Mouse (Mus musculus): Measurements from ENCODE around the gene Tenm3.

Tenm3 gene

DNA sequence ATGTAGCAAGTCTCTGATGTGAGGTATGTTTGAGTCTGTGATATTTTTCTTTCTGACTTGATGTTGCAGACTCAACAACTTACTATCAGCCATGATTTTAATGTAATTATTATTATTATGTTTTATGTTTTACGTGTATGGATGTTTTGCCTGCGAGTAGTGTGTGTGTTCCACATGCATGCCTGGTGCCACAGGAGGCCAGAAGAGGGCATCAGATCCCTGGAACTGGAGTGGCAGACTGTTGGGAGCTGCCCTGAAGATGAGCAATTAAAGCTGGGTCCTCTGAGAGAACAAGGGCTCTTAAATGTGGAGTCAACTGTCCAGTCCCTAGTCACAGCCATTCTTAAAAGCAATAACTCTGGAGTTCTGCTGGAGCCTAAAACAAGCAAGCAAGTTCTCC, 564.4 kb downstream of the Tenm3 start:
- no peak for DNase-seq (ENCODE audit: low read depth, low spot score)

DNA sequence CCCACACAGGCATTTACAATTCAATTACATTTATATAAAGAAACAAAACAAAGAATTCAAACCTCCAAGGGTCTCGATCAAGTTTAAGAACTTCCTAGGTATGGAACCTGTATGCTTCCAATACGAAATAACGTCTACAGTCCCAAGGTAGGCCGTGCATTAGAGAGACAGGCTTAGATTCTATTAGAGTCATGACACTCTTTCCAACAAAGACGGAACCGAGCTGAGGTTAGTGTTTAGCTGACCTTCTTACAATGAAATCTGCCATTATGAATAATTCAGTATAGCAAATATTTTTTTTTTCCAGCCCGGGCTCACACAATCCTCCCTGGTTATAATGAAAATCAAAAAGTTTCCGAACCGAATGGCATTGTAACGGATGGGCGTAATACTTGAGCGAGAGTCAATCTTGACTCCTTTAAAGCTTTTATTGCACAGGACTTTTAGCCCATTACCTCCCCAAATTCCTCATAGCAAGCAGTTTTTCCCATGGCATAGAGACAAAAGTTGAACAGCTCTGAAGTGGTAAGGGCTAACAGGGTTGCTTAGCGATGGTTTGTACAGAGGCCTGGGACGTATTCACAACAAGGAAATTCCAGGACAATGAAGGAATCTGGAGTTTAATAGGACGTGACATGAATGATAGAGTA, 565.6 kb downstream of the Tenm3 start:
- DNase-seq (ENCODE audit: low read depth, low spot score), result no peak

DNA sequence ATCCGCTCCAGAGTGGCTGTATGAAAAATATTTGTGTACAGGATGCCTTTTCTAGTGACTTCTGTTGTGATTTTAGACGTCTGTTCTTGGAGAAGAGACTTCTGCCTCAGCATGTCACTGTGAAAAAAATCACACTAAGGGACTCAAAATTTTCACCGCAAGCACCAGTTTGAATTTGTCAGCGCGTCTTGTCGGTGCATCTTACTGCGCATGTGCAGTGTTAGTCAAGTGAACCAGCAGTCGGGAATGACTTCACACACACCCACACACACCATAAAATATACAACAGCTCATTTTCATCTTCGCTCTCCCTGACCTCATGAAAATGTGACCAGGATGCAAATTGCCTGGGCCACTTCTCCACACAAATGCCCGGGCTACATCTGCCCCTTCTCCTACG, 568.7 kb downstream of the Tenm3 start:
- peak; percentile 72 for DNase-seq (ENCODE audit: low read depth, low spot score)

- peak; percentile 25 for DNase-seq (ENCODE audit: low read depth, low spot score)
Measured at GRCm38 (mm10) chr8:48274566-48274965, 569.2 kb downstream of the Tenm3 start.

DNA sequence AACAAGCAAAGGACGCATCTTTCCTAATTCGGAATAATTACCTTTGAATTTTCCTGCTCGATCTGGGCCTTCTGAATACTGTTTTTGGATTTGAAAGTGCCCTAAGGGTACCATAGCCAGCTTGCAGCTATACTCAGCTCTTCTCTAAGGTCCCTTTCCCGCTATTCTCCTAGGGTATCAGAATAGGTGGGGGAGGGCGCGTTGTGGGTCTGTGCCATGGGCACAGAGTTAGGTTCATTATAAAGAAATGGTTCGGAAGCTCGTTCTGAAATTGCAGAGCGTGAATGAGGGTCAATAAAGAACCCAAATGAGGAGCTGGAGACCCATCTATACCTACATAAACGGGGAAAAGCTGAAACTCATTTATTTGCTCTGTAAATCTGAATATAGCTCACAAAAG, 575.1 kb downstream of the Tenm3 start:
- no peak for DNase-seq (ENCODE audit: low read depth, low spot score)

DNA sequence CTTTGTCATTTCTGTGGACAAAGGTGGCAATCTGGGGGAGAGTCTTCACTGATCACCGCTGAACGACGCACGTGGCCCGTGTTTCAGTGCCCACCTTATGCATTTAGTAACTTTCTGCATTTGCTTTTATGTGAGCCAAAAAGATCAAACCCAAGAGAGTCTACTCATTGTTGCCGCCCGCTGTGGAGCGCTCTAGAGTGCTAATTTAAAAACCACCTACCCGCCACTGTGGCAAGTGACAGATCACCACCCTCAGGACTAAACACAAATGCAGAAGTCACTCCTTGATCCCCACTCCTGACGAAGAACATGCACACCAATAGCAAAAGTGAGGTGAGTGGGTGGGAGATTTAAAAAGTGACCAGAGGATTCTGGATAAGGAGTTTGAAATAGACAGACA, 583.5 kb downstream of the Tenm3 start:
- peak; percentile 45 for DNase-seq (ENCODE audit: low read depth, low spot score)

DNA sequence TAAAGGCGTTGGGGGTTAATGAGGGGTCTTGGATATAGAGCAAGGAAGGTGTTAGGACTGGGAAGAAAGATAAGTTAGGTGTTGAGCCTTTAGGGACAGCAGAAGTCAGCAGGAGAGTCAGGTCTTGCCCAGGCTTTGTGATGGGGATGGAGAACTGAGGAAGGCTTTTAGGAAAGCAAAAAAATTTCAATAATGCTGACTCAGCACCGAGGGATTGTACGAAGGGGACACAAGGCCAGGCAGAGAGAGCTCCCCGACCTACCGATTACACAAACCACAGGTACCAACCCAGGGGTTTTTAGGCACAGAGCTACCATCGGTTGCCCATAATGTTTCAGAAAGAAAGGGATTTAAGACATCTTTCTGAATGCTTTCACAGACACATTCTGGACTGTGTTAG, 583.9 kb downstream of the Tenm3 start:
- DNase-seq (ENCODE audit: low read depth, low spot score), result no peak

GRCm38 (mm10) chr8:48243876-48244275, 599.9 kb downstream of the Tenm3 start:
- DNase-seq (ENCODE audit: low read depth, low spot score), result no peak

DNA sequence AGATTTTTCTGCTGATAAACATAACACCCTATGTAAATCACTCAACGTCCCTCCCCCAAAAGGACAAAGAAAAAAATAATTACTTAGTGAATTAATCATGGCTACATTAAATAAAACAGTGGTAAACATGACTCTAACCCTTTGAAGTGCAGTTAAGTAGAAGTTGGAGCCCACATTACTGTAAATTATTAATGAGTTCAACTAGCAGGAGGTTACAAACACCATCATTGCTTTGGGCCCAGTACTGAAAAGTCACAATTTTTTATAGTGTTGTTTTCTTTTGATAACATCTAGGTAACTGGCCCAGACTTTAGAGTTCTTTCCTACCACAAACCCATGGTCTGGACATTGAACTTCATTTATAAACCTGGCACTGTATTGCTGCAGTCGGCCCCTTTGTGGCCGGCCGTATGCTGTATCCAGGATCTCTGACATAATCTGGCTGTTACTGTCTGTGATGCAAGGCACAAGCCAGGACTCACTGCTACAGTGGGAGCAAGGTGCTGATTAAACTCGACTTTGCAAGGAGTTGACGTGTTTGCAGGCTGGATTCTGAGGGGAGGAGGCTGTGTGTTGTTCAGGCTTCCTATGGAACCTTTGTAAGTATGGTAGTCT, 602.7 kb downstream of the Tenm3 start:
- DNase-seq (ENCODE audit: low read depth, low spot score), result no peak

DNA sequence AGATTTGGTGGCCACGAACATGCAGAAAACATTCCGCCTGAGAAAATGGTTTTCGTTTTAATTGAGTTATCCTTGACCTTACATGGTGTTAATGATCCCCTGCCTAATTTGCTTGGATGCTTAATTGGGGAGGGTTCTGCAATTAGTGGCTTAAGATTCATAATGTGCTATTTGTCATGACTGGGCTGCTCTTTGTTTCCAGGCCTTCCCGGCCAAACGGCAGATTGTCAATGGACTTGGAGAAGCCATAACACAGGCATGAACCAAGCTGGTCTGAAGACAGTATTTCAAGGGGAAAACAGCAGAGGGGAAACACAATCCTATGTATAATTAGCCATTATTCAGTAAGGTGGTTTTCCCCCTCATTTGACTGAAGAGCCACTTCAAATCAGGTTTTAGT, 606.8 kb downstream of the Tenm3 start:
- no peak for DNase-seq (ENCODE audit: low read depth, low spot score)

GRCm38 (mm10) chr8:48232927-48233326, 610.8 kb downstream of the Tenm3 start:
- no peak for DNase-seq (ENCODE audit: low read depth, low spot score)

DNA sequence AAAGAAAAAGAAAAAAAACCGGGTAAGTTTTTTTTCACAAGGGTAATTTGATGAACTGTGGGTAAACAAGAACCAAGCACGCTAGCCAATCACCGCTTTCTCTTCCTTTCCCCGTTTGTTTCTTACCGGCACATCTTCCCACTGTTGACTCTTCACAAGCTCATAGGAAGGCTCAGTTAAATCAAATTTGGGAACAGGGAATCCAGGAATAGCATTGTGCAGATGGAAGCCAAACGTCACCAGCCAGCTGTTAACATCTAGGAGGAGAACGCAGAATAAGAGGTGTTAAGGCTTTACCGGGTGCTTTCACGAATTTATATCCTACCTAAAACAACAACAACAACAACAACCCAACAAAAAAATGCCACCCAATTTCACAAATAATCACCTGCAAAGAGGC, 611.9 kb downstream of the Tenm3 start:
- peak; percentile 81 for DNase-seq (ENCODE audit: low read depth, low spot score)

DNA sequence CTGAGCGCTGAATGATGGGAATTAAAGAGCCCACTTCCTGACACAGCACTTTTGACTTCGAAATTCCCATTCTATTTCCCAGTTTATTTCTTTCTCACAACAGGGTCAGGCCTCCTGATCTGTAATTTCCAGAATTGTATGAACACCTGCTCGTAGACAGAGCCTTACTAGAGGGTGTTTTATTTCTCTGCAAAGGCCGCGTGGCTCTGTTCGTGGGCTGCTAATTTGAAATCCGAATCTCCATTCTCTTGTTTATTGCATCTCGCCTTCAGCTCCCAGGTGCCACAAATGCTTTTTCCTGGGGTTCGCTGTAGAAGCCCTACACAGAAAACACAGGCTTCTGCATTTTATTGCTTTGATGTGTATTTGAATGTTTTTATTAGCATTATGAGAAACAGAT, 612.4 kb downstream of the Tenm3 start:
- no peak for DNase-seq (ENCODE audit: low read depth, low spot score)

DNA sequence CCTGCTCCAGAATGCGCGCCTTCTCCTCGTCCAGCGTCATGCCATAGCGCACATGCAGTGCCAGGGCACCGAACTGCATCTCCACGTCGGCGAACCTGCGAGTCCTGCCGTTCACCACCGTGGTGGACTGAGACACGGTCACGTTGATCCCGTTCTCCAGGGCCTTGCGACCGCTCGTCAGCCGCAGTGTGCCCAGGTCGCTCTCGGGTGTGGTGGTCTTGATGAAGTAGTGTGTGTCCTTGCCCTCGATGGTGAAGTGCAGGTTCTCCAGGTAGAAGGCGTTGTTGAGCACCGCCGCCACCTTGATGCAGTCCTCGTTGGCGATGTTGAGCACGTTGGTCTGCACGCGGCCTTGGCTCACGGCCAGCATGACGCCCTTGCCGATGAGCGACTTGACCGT, 615.1 kb downstream of the Tenm3 start:
- DNase-seq (ENCODE audit: low read depth, low spot score), result no peak

DNA sequence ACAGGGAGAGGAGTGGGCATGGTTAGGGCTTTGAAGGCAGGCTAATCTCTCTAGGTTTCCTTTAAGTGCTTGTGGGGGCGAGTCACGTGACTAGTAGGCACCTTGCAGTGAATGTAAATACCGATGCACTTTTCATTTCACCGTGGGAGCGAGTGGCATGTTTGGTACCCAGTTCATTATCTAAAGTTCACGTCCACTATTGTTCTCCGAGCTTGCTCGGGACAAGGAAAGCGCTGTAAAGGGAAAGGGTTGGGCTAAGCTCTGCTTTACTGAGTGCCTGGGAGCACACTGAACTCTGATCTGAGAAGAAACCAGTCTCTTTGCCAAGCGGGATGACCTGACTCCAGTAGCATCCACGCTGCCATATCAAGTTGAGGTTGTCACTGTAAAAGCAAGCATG, 619.0 kb downstream of the Tenm3 start:
- DNase-seq (ENCODE audit: low read depth, low spot score), result no peak

DNA sequence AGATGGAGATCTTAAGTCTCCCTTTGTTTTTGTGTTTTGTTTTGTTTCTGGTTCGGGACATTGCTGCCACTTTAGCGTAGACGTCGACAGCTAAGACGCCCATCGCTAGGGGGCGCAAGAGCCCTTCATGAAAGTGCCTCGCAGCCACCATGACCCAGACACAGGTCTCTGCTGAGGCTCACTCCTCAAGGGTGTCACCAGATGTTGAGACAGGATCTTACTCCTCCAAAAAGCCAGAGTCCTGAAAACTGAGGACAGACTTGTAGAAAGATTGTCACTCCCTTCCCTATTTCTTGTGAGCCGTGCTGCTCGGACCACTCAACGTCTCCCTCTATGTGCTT, 621.4 kb downstream of the Tenm3 start:
- DNase-seq (ENCODE audit: low read depth, low spot score), result peak; percentile 92

DNA sequence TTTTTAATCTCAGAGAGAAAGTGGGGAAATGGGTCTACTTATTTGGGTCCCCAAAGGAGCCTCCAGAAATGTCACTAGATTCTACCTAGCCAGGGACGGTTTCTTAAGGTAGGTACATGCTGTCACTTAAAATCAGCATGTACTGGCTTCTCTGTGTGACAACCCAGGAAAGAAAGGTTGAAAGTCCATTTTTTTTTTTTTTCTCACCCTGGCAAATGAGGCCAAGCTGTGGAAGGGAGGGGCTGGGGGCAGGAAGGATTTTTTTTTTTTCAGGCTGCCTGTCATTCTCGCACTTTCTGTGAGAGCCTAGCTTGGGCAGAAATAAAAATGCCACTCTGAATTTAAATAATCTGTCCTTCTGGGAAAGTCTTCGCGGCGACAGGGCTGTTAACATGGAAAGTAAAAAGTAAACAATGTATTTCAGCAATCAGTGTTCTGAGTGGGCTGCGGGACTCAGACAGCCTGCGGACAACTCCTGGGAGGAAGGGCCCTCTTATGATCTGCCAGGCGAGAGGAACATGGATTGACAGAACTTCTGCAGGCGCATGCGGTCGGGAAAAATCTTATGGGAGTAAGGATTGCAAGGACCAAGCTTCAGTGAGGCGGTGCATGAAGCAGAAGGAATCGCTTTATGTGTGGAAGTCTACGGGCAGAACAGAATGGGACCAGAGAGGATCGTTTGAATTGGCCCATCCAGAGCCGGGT, 621.9 kb downstream of the Tenm3 start:
- DNase-seq (ENCODE audit: low read depth, low spot score), result no peak

GRCm38 (mm10) chr8:48221304-48221703, 622.4 kb downstream of the Tenm3 start:
- DNase-seq (ENCODE audit: low read depth, low spot score), result no peak

GRCm38 (mm10) chr8:48220529-48221181, 623.1 kb downstream of the Tenm3 start:
- peak; percentile 71 for DNase-seq (ENCODE audit: low read depth, low spot score)

GRCm38 (mm10) chr8:48215071-48215501, 628.7 kb downstream of the Tenm3 start:
- peak; percentile 79 for DNase-seq (ENCODE audit: low read depth, low spot score)

DNA sequence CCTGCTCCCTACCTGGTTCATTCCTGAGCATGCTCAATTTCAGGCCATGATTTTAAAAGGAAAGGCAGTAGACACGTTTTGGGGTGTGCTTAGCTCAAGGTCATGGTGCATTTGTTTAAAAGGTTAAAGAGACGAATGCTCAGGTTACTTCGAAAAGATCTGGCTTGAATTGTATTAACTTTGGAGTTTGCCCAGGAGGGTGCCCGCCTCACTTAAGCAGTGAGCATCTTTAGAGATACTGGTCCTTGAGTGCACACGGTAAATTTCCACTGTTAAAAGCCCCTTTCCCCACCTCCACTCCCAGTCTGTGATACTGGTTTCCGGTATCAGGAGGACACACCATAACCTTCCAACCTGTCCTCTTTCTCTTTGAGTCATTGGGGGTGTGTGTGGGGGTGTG, 629.4 kb downstream of the Tenm3 start:
- no peak for DNase-seq (ENCODE audit: low read depth, low spot score)

GRCm38 (mm10) chr8:48211931-48212330, 631.8 kb downstream of the Tenm3 start:
- DNase-seq (ENCODE audit: low read depth, low spot score), result no peak

DNA sequence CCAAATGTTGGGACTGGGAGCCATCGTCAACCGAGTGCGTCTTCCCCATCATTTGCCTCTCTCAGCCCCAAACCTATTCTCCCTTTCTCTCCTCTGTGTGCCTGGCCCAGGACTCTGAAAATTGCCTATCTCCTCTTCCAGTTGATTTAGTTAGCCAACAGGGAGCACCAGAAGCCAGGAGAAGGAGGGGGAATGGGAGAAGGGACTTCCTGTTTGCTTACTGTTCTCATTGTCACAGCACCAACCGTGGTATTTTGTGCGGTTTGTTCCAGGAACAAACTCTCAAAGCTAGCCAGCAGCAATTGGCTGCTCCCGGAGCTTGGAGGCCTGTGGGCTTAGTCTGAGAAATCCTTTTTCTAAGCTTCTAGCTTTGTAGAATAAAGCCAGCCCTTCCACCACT, 636.2 kb downstream of the Tenm3 start:
- DNase-seq (ENCODE audit: low read depth, low spot score), result no peak

Measured in brain, adult 2 months (tissue).